In genomic region chr1:191446307-191446706, GRCm38 (mm10) we compare ENCODE assay signal across 14 mouse cellular contexts. TPM values are rescaled to one million over a fixed set of nuclear protein-coding genes. Genes with fewer than 3 reads are reported as not detected.
DNase-seq lines count a peak whose midpoint lies in the region; ATAC-seq and TF ChIP-seq lines count a peak whose summit lies in the region.
"Had no signal": no experiment of that assay in that cellular context is flagged by ENCODE, and none has a peak within 500 bp of the region (broad histone marks: within the 10 kb centered on the region; RNA-seq: fewer than 3 reads in every experiment).

No protein-coding gene starts in this region.

- 0 out of 2 replicates have a peak, but pooled peaks have one; percentile 22 for TF ChIP-seq POLR2A in liver, adult 2 months (IDR thresholded peaks at IDR 0.05; ENCODE audit: extremely low read depth, insufficient read depth, low read length)

- H3K9ac ChIP-seq in liver, adult 2 months (ENCODE audit: low read depth, low read length), result peak overlapping the region; percentile 62
- H3K9ac ChIP-seq in kidney, embryonic 14.5 days (ENCODE audit: low read depth, low read length), result no peak overlapping the region
- no peak overlapping the region for H3K9ac ChIP-seq in liver, embryonic 15.5 days
- H3K9ac ChIP-seq in midbrain, embryonic 13.5 days (replicated peaks), result no peak overlapping the region
- H3K9ac ChIP-seq in hindbrain, postnatal 0 days (replicated peaks; ENCODE audit: low read length), result no peak overlapping the region
- H3K9ac ChIP-seq: hindbrain, embryonic 15.5 days; neural tube, embryonic 15.5 days had no signal

- H3K79me2 ChIP-seq in liver, adult 2 months (ENCODE audit: control insufficient read depth, insufficient read depth, low read length), result no peaks in the 10 kb centered on the region

- H3K27me3 ChIP-seq in liver, adult 2 months (ENCODE audit: control insufficient read depth, insufficient read depth, low read length), result no peaks in the 10 kb centered on the region
- no peaks in the 10 kb centered on the region for H3K27me3 ChIP-seq in kidney, embryonic 14.5 days (ENCODE audit: control insufficient read depth, insufficient read depth, low read length)
- no peaks in the 10 kb centered on the region for H3K27me3 ChIP-seq in liver, embryonic 15.5 days
- no peaks in the 10 kb centered on the region for H3K27me3 ChIP-seq in midbrain, embryonic 13.5 days
- no peaks in the 10 kb centered on the region for H3K27me3 ChIP-seq in hindbrain, postnatal 0 days (ENCODE audit: insufficient read depth, low read length)
- H3K27me3 ChIP-seq: hindbrain, embryonic 15.5 days; neural tube, embryonic 15.5 days had no signal

- no peak overlapping the region for H3K4me3 ChIP-seq in liver, adult 2 months (ENCODE audit: insufficient read depth, low read depth, low read length)
- no peak overlapping the region for H3K4me3 ChIP-seq in kidney, embryonic 14.5 days (ENCODE audit: low read length)
- no peak overlapping the region for H3K4me3 ChIP-seq in liver, embryonic 15.5 days (replicated peaks)
- no peak overlapping the region for H3K4me3 ChIP-seq in midbrain, embryonic 13.5 days (replicated peaks)
- no peak overlapping the region for H3K4me3 ChIP-seq in hindbrain, postnatal 0 days (ENCODE audit: low read length)
- H3K4me3 ChIP-seq: hindbrain, embryonic 15.5 days; limb, embryonic 10.5 days; neural tube, embryonic 15.5 days had no signal

- no peak overlapping the region for H3K4me2 ChIP-seq in kidney, embryonic 14.5 days (replicated peaks; ENCODE audit: low read depth, low read length)
- H3K4me2 ChIP-seq in liver, embryonic 15.5 days, result no peak overlapping the region
- no peak overlapping the region for H3K4me2 ChIP-seq in midbrain, embryonic 13.5 days (replicated peaks)
- no peak overlapping the region for H3K4me2 ChIP-seq in hindbrain, postnatal 0 days (ENCODE audit: low read depth, low read length)
- H3K4me2 ChIP-seq: hindbrain, embryonic 15.5 days; neural tube, embryonic 15.5 days had no signal

- 25% methylated on average over 5 of the region's 5 CpGs for WGBS in liver, adult 2 months
- WGBS in kidney, embryonic 14.5 days, result 58% methylated on average over 5 of the region's 5 CpGs
- WGBS in liver, embryonic 15.5 days (ENCODE audit: insufficient replicate concordance), result 54% methylated on average over 5 of the region's 5 CpGs
- WGBS in midbrain, embryonic 13.5 days, result 77% methylated on average over 5 of the region's 5 CpGs
- 71% methylated on average over 5 of the region's 5 CpGs for WGBS in hindbrain, postnatal 0 days

- peak overlapping the region; percentile 97 for H3K27ac ChIP-seq in liver, adult 2 months (replicated peaks; ENCODE audit: insufficient read depth, low read depth, low read length)
- no peak overlapping the region for H3K27ac ChIP-seq in kidney, embryonic 14.5 days (ENCODE audit: low read depth, low read length)
- H3K27ac ChIP-seq in liver, embryonic 15.5 days (replicated peaks), result peak overlapping the region; percentile 74
- no peak overlapping the region for H3K27ac ChIP-seq in midbrain, embryonic 13.5 days
- no peak overlapping the region for H3K27ac ChIP-seq in hindbrain, postnatal 0 days
- H3K27ac ChIP-seq: hindbrain, embryonic 15.5 days; limb, embryonic 10.5 days; neural tube, embryonic 15.5 days had no signal

- TF ChIP-seq CTCF in liver, adult 2 months (IDR thresholded peaks at IDR 0.05; ENCODE audit: low read depth, low read length), result no peak
- TF ChIP-seq CTCF in hindbrain, postnatal 0 days (IDR thresholded peaks at IDR 0.05; ENCODE audit: low read depth), result no peak

- peak; percentile 67 for ATAC-seq in kidney, embryonic 14.5 days (ENCODE audit: low FRiP score, low TSS enrichment)
- ATAC-seq in liver, embryonic 15.5 days (ENCODE audit: insufficient read depth), result no peak
- no peak for ATAC-seq in midbrain, embryonic 13.5 days
- ATAC-seq in hindbrain, postnatal 0 days, result no peak

- H3K4me1 ChIP-seq in liver, adult 2 months (ENCODE audit: control insufficient read depth, insufficient read depth, low read length), result peaks cover 22% of the 10 kb centered on the region
- H3K4me1 ChIP-seq in kidney, embryonic 14.5 days (ENCODE audit: control insufficient read depth, insufficient read depth, low read length), result peaks cover 7% of the 10 kb centered on the region; the same call in 1 of the 2 replicates
- H3K4me1 ChIP-seq in liver, embryonic 15.5 days (replicated peaks), result peaks cover 65% of the 10 kb centered on the region
- H3K4me1 ChIP-seq in midbrain, embryonic 13.5 days (replicated peaks), result no peaks in the 10 kb centered on the region
- H3K4me1 ChIP-seq in hindbrain, postnatal 0 days (ENCODE audit: insufficient read depth, low read length), result no peaks in the 10 kb centered on the region
- H3K4me1 ChIP-seq: hindbrain, embryonic 15.5 days; neural tube, embryonic 15.5 days had no signal

- no peaks in the 10 kb centered on the region for H3K36me3 ChIP-seq in liver, adult 2 months (ENCODE audit: control insufficient read depth, insufficient read depth, low read length)
- H3K36me3 ChIP-seq in kidney, embryonic 14.5 days (ENCODE audit: control insufficient read depth, insufficient read depth, low read length), result no peaks in the 10 kb centered on the region
- H3K36me3 ChIP-seq in liver, embryonic 15.5 days (replicated peaks), result no peaks in the 10 kb centered on the region
- H3K36me3 ChIP-seq in midbrain, embryonic 13.5 days, result no peaks in the 10 kb centered on the region
- H3K36me3 ChIP-seq in hindbrain, postnatal 0 days (ENCODE audit: insufficient read depth, low read length), result no peaks in the 10 kb centered on the region
- H3K36me3 ChIP-seq: hindbrain, embryonic 15.5 days; limb, embryonic 10.5 days; neural tube, embryonic 15.5 days had no signal

- peak; percentile 84 for DNase-seq in liver, adult 2 months (ENCODE audit: extremely low read depth, low read depth, low spot score)
- DNase-seq in liver, result no peak
- DNase-seq in yolk sac, embryonic 10.5 days (ENCODE audit: low spot score), result peak; percentile 60
- DNase-seq in hindbrain, postnatal 0 days (ENCODE audit: low spot score), result no peak
- DNase-seq in retina, postnatal 1 day, result no peak
- DNase-seq: cerebellum, adult 8-10 months; midbrain, embryonic 14.5 days; right cerebral cortex, adult 18-20 months had no signal

- H3K9me3 ChIP-seq in kidney, embryonic 14.5 days (ENCODE audit: control insufficient read depth, low read length), result no peaks in the 10 kb centered on the region
- no peaks in the 10 kb centered on the region for H3K9me3 ChIP-seq in liver, embryonic 15.5 days (replicated peaks)
- H3K9me3 ChIP-seq in midbrain, embryonic 13.5 days, result no peaks in the 10 kb centered on the region
- no peaks in the 10 kb centered on the region for H3K9me3 ChIP-seq in hindbrain, postnatal 0 days (ENCODE audit: low read length)
- H3K9me3 ChIP-seq: hindbrain, embryonic 15.5 days; limb, embryonic 10.5 days; neural tube, embryonic 15.5 days had no signal

RNA-seq across cellular contexts. Expression of gene Ppp2r5a, which starts 43.2 kb away (rescaled TPM):
- 149 and 170 TPM in 2 replicates for total RNA-seq in liver, adult 2 months (2014; rRNA removed)
- 75.3 and 80.3 TPM in 2 replicates for polyA plus RNA-seq in liver, adult 2 months (2012; rRNA removed)
- 24.6 and 25.0 TPM in 2 replicates for polyA plus RNA-seq in kidney, embryonic 14.5 days (2014; fragmentation: Nextera tagmentation; extraction: Ambion mirVana)
- 18.4 and 23.3 TPM in 2 replicates for polyA plus RNA-seq in liver, embryonic 15.5 days (2015; fragmentation: Nextera tagmentation; extraction: Ambion mirVana)
- 6.3 and 7.3 TPM in 2 replicates for polyA plus RNA-seq in midbrain, embryonic 13.5 days (2015; fragmentation: Nextera tagmentation; extraction: Ambion mirVana)
- 54.0 and 65.6 TPM in 2 replicates for total RNA-seq in hindbrain, postnatal 0 days (2014; rRNA removed)
- 12.8 and 13.2 TPM in 2 replicates for polyA plus RNA-seq in hindbrain, postnatal 0 days (2015; fragmentation: Nextera tagmentation; extraction: Ambion mirVana)

Comparison
In these comparisons a context has a peak if more than half of its experiments do, and no peak if none do; other contexts are left out.
1. DNase-seq: peak in liver, adult 2 months (single experiment) and yolk sac, embryonic 10.5 days (single experiment); none in liver (single experiment), hindbrain, postnatal 0 days (single experiment) and retina, postnatal 1 day (single experiment).
2. H3K27ac ChIP-seq: peak in liver, adult 2 months (single experiment) and liver, embryonic 15.5 days (single experiment); none in kidney, embryonic 14.5 days (single experiment), midbrain, embryonic 13.5 days (single experiment) and hindbrain, postnatal 0 days (single experiment).